In the genomic region with DNA sequence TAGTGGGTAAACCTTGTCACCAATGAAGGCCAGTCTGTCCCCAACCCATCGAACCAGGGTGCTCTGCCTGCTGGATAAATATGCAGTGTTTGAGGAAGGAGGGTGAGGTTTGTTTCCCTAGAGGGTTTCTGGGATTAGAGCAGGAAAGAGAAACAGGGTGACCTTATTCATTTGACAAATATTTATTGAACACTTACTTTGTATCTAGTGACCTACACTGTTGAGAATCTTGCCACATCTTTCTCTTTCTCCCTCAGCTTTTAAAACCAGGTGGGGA, we compare ENCODE assay signal across 8 mouse cellular contexts. TPM values are rescaled to one million over a fixed set of nuclear protein-coding genes. Genes with fewer than 3 reads are reported as not detected.
DNase-seq lines count a peak whose midpoint lies in the region; ATAC-seq and TF ChIP-seq lines count a peak whose summit lies in the region.

No protein-coding gene starts in this region.

- no peaks in the 10 kb centered on the region for H3K9me3 ChIP-seq in megakaryocyte, embryonic 14.5 days
- no peaks in the 10 kb centered on the region for H3K9me3 ChIP-seq in liver, embryonic 14.5 days (ENCODE audit: control insufficient read depth, low read length)

- peaks cover 56% of the 10 kb centered on the region for H3K36me3 ChIP-seq in megakaryocyte, embryonic 14.5 days (replicated peaks; ENCODE audit: low read length)
- no peaks in the 10 kb centered on the region for H3K36me3 ChIP-seq in liver, embryonic 14.5 days (replicated peaks; ENCODE audit: control insufficient read depth, insufficient read depth, low read depth)

- TF ChIP-seq POLR2A in cerebellum, adult 2 months (IDR thresholded peaks at IDR 0.05; ENCODE audit: borderline replicate concordance, insufficient read depth, low read length): no peak

- TF ChIP-seq EP300 in liver, embryonic 14.5 days (IDR thresholded peaks at IDR 0.05; ENCODE audit: low read depth): no peak

- H3K4me2 ChIP-seq in liver, embryonic 14.5 days (ENCODE audit: low read depth): peak overlapping the region; percentile 81

- H3K9ac ChIP-seq in liver, embryonic 14.5 days (replicated peaks): no peak overlapping the region

- 0 out of 2 replicates have a peak overlapping the region, but pooled peaks have one; percentile 29 for H3K27ac ChIP-seq in cerebellum, adult 2 months (ENCODE audit: insufficient read depth, low read length)
- no peak overlapping the region for H3K27ac ChIP-seq in liver, embryonic 14.5 days

- TF ChIP-seq CTCF in cerebellum, adult 2 months (IDR thresholded peaks at IDR 0.05; ENCODE audit: borderline replicate concordance, insufficient read depth, low read depth, low read length): no peak
- no peak for TF ChIP-seq CTCF in liver, embryonic 14.5 days (IDR thresholded peaks at IDR 0.05; ENCODE audit: low read depth)

- ATAC-seq in megakaryocyte, adult 5-6 weeks (ENCODE audit: poor library complexity, severe bottlenecking): no peak
- ATAC-seq in liver, embryonic 14.5 days (ENCODE audit: insufficient read depth): no peak
- no peak for ATAC-seq in granulocyte monocyte progenitor cell, adult 5-6 weeks (replicated peaks; ENCODE audit: poor library complexity, severe bottlenecking)
- ATAC-seq in frontal cortex, adult (ENCODE audit: low TSS enrichment): no peak

- H3K27me3 ChIP-seq in cerebellum, adult 2 months (ENCODE audit: control insufficient read depth, insufficient read depth, low read length): no peaks in the 10 kb centered on the region
- no peaks in the 10 kb centered on the region for H3K27me3 ChIP-seq in megakaryocyte, embryonic 14.5 days (replicated peaks)
- H3K27me3 ChIP-seq in liver, embryonic 14.5 days (ENCODE audit: control insufficient read depth, insufficient read depth, low read length): no peaks in the 10 kb centered on the region; the same call in 1 of the 2 replicates

- no peak for DNase-seq in cerebellum, adult 2 months
- DNase-seq in cerebellum, postnatal 10 days: no peak
- DNase-seq in liver, embryonic 14.5 days (ENCODE audit: low read depth in 3 of 3, low spot score in 3 of 3): no peak
- no peak for DNase-seq in urinary bladder, adult 18-20 months (ENCODE audit: low spot score in 2 of 2)

- H3K4me1 ChIP-seq in cerebellum, adult 2 months (ENCODE audit: control insufficient read depth, insufficient read depth, low read length): peaks cover 35% of the 10 kb centered on the region
- peaks cover 75% of the 10 kb centered on the region for H3K4me1 ChIP-seq in megakaryocyte, embryonic 14.5 days
- peaks cover 2 to 37% of the 10 kb centered on the region in 2 experiments; a peak in 3 of 4 replicates for H3K4me1 ChIP-seq in liver, embryonic 14.5 days (replicated peaks; ENCODE audit: control insufficient read depth in 2 of 2, insufficient read depth in 2 of 2, low read length in 1 of 2)

- WGBS in cerebellum, adult 2 months: 41% methylated on average over 1 of the region's 1 CpGs
- 15% methylated on average over 1 of the region's 1 CpGs for WGBS in liver, embryonic 14.5 days (ENCODE audit: insufficient replicate concordance)

- peak overlapping the region; percentile 20 for H3K4me3 ChIP-seq in cerebellum, adult 2 months (replicated peaks; ENCODE audit: insufficient read depth, low read depth, low read length)
- H3K4me3 ChIP-seq in megakaryocyte, embryonic 14.5 days (replicated peaks): peak overlapping the region; percentile 98
- no peak overlapping the region for H3K4me3 ChIP-seq in liver, embryonic 14.5 days (ENCODE audit: insufficient read depth in 1 of 2, low read depth in 2 of 2, low read length in 2 of 2)

RNA-seq across cellular contexts. Expression of a gene that starts 3.3 kb away (rescaled TPM):
- 74.9 and 78.5 TPM in 2 replicates for polyA plus RNA-seq in cerebellum, adult 2 months (2012; rRNA removed)
- polyA plus RNA-seq in megakaryocyte, embryonic 14.5 days (2012; ENCODE audit: insufficient read depth, low replicate concordance): 51.2 and 77.7 TPM in 2 replicates
- 121 and 128 TPM in 2 replicates for total RNA-seq in megakaryocyte, adult 5-6 weeks (2015)
- 315 and 351 TPM in 2 replicates for total RNA-seq in megakaryocyte, adult 5-6 weeks (2017)
- polyA plus RNA-seq in liver, embryonic 14.5 days (2012; rRNA removed): 19.1 and 19.5 TPM in 2 replicates
- polyA plus RNA-seq in liver, embryonic 14.5 days (2014; fragmentation: Nextera tagmentation; extraction: Ambion mirVana): 15.5 and 20.3 TPM in 2 replicates
- total RNA-seq in granulocyte monocyte progenitor cell, adult 5-6 weeks (2014; fragmentation: Nextera tagmentation): 60.5 and 60.7 TPM in 2 replicates
- total RNA-seq in granulocyte monocyte progenitor cell, adult 5-6 weeks (2017): 92.5 and 124 TPM in 2 replicates

RNA-seq across cellular contexts. Expression of a gene that starts 19.9 kb away (rescaled TPM):
- 234 and 281 TPM in 2 replicates for polyA plus RNA-seq in cerebellum, adult 2 months (2012; rRNA removed)
- 25.9 and 294 TPM in 2 replicates for polyA plus RNA-seq in megakaryocyte, embryonic 14.5 days (2012; ENCODE audit: insufficient read depth, low replicate concordance)
- 1,123 and 1,179 TPM in 2 replicates for total RNA-seq in megakaryocyte, adult 5-6 weeks (2015)
- total RNA-seq in megakaryocyte, adult 5-6 weeks (2017): 895 and 904 TPM in 2 replicates
- 229 and 484 TPM in 2 replicates for polyA plus RNA-seq in liver, embryonic 14.5 days (2012; rRNA removed)
- 485 and 502 TPM in 2 replicates for polyA plus RNA-seq in liver, embryonic 14.5 days (2014; fragmentation: Nextera tagmentation; extraction: Ambion mirVana)
- 2,177 and 2,335 TPM in 2 replicates for total RNA-seq in granulocyte monocyte progenitor cell, adult 5-6 weeks (2014; fragmentation: Nextera tagmentation)
- 2,263 and 3,329 TPM in 2 replicates for total RNA-seq in granulocyte monocyte progenitor cell, adult 5-6 weeks (2017)

RNA-seq across cellular contexts. Expression of a gene that starts 26.4 kb away (rescaled TPM):
- polyA plus RNA-seq in cerebellum, adult 2 months (2012; rRNA removed): 0.80 and 0.81 TPM in 2 replicates
- not detected in 2 replicates for polyA plus RNA-seq in megakaryocyte, embryonic 14.5 days (2012; ENCODE audit: insufficient read depth, low replicate concordance)
- total RNA-seq in megakaryocyte, adult 5-6 weeks (2015): not detected in 2 replicates
- not detected in 2 replicates for total RNA-seq in megakaryocyte, adult 5-6 weeks (2017)
- polyA plus RNA-seq in liver, embryonic 14.5 days (2012; rRNA removed): 0.08 TPM in 1 of 2 replicates, not detected in the other
- polyA plus RNA-seq in liver, embryonic 14.5 days (2014; fragmentation: Nextera tagmentation; extraction: Ambion mirVana): not detected in 2 replicates
- total RNA-seq in granulocyte monocyte progenitor cell, adult 5-6 weeks (2014; fragmentation: Nextera tagmentation): not detected in 2 replicates
- total RNA-seq in granulocyte monocyte progenitor cell, adult 5-6 weeks (2017): not detected in 2 replicates

RNA-seq across cellular contexts. Expression of a gene that starts 35.8 kb away (rescaled TPM):
- 17.2 and 17.7 TPM in 2 replicates for polyA plus RNA-seq in cerebellum, adult 2 months (2012; rRNA removed)
- 2.6 and 14.6 TPM in 2 replicates for polyA plus RNA-seq in megakaryocyte, embryonic 14.5 days (2012; ENCODE audit: insufficient read depth, low replicate concordance)
- 11.1 and 11.8 TPM in 2 replicates for total RNA-seq in megakaryocyte, adult 5-6 weeks (2015)
- total RNA-seq in megakaryocyte, adult 5-6 weeks (2017): 21.0 and 22.4 TPM in 2 replicates
- polyA plus RNA-seq in liver, embryonic 14.5 days (2012; rRNA removed): 4.5 and 5.7 TPM in 2 replicates
- polyA plus RNA-seq in liver, embryonic 14.5 days (2014; fragmentation: Nextera tagmentation; extraction: Ambion mirVana): 3.5 and 4.5 TPM in 2 replicates
- total RNA-seq in granulocyte monocyte progenitor cell, adult 5-6 weeks (2014; fragmentation: Nextera tagmentation): 9.0 and 13.0 TPM in 2 replicates
- 16.3 and 18.9 TPM in 2 replicates for total RNA-seq in granulocyte monocyte progenitor cell, adult 5-6 weeks (2017)

RNA-seq across cellular contexts. Expression of a gene that starts 38.4 kb away (rescaled TPM):
- polyA plus RNA-seq in cerebellum, adult 2 months (2012; rRNA removed): 117 TPM in 2 replicates
- polyA plus RNA-seq in megakaryocyte, embryonic 14.5 days (2012; ENCODE audit: insufficient read depth, low replicate concordance): 1.7 TPM in 1 of 2 replicates, not detected in the other
- 2.3 and 2.5 TPM in 2 replicates for total RNA-seq in megakaryocyte, adult 5-6 weeks (2015)
- total RNA-seq in megakaryocyte, adult 5-6 weeks (2017): 0.33 and 0.45 TPM in 2 replicates
- polyA plus RNA-seq in liver, embryonic 14.5 days (2012; rRNA removed): 0.60 and 0.81 TPM in 2 replicates
- polyA plus RNA-seq in liver, embryonic 14.5 days (2014; fragmentation: Nextera tagmentation; extraction: Ambion mirVana): 0.19 and 0.63 TPM in 2 replicates
- 3.8 TPM in 1 of 2 replicates, not detected in the other for total RNA-seq in granulocyte monocyte progenitor cell, adult 5-6 weeks (2014; fragmentation: Nextera tagmentation)
- total RNA-seq in granulocyte monocyte progenitor cell, adult 5-6 weeks (2017): 1.3 TPM in 1 of 2 replicates, not detected in the other

Comparison
In these comparisons a context has a peak if more than half of its experiments do, and no peak if none do; other contexts are left out.
1. H3K4me3 ChIP-seq: peak in cerebellum, adult 2 months (single experiment) and megakaryocyte, embryonic 14.5 days (single experiment); none in liver, embryonic 14.5 days (0 of 2).